Mouse (Mus musculus): ENCODE measurements around the gene Lipe. TPM values are rescaled to one million over a fixed set of nuclear protein-coding genes. Genes with fewer than 3 reads are reported as not detected.
A peak's percentile ranks its signal among the peaks of the same experiment; 100 is the strongest.

The Lipe gene
- 2.9 and 3.3 TPM in 2 replicates for polyA plus RNA-seq (2016; fragmentation: Nextera tagmentation; extraction: Ambion mirVana)

DNA sequence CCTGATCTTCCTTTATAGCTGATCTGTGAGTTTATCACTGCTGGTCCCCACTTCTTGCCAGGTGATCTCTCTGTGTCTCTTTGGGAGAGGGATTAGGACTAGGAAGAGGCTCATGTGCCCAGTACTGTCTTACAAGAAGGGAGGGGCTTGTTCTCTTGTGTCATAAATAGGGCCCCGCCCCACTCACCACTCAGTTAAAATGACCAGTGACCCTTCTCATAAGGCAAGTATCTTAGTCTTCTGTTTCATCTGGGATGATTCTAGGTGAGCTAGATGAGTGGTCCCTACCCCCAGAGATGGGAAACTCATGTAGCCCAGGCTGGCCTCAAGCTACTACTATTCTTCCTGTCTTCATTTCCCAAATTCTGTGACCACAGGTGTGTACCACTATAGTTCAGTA is at the start of gene Lipe:
Lipe (minus strand) TSS at position 101 of the 400 bp plus-strand sequence.
- Histone ChIP-seq H3K27me3 (replicated peaks) (0 out of 2 replicates have a peak, but pooled peaks cover 3% of the 10 kb centered on the region), H3K4me1 (peaks cover 39% of the 10 kb centered on the region), H3K4me2 (no peak within 1 kb of the TSS), H3K27ac (no peak within 1 kb of the TSS), H3K9me3 (replicated peaks) (no peaks in the 10 kb centered on the region), H3K9ac (no peak within 1 kb of the TSS), H3K4me3 (no peak within 1 kb of the TSS), H3K36me3 (no peaks in the 10 kb centered on the region)
- WGBS (ENCODE audit: insufficient replicate concordance): 81% methylated on average over 1 of the region's 1 CpGs
- no peak for ATAC-seq

DNA sequence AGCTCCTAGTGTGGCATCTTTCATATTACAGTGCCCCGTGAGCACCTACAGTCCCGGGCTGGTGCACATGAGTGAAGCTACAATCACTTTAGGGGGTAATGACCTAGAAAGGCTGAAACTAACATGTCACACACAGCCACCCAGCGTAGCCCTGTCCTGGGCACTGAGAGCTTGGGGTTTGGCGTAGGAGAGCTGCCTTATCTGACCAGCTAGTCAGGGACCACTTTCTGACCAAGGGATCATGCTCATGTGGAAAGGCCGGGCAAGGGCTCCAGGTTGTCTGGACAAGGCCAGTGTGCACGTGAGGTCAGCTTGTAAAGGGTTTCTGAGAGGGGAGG is 42.3 kb upstream of the Lipe start:
- 66% methylated on average over 6 of the region's 6 CpGs for WGBS (ENCODE audit: insufficient replicate concordance)
- no peaks in the 10 kb centered on the region for H3K4me1 ChIP-seq
- ATAC-seq: no peak
- no peaks in the 10 kb centered on the region for H3K9me3 ChIP-seq (replicated peaks)
- no peak overlapping the region for H3K4me3 ChIP-seq
- no peak overlapping the region for H3K9ac ChIP-seq
- H3K4me2 ChIP-seq: no peak overlapping the region
- H3K36me3 ChIP-seq: no peaks in the 10 kb centered on the region
- H3K27ac ChIP-seq: no peak overlapping the region
- no peaks in the 10 kb centered on the region for H3K27me3 ChIP-seq (replicated peaks)

DNA sequence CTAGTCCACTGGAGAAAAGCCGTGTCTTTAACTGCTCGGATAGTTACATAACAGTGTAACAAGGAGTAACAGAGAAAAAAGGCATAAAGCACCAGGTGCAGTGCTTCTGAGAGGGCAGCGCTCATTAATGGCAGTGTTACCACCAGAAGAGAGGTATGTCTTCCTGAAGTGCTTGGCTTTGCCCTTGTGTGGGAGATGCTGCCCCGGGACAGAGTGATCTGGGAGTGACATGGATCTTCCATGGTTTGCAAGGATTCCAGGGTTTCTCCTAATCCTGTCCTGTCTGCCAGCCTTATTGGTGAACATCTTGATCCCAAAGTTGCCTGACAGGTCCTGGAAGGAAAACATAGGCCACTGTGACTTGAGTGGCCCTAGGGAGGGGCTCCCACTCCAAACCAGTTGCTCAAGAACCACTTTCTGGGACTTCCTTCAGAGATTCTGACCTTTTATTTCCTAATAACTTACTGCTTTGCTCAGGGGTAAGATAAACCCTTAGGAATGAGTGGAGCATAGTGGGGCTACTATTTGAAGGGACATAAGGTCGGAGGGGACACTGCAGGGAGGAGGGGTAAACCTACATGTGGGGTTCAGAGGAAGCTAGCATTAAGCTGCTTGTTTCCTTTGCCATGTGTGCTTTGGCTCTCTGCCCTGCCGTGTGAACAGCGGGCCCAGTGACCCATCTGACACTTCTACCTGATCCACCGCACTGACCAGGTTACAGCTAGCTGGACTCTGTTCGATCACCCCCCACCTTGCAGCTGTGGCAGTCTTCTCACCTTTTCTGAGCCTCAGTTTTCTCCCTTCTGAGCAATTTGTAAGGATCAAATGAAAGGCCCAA is 41.7 kb upstream of the Lipe start:
- Histone ChIP-seq H3K4me3 (no peak overlapping the region), H3K27me3 (replicated peaks) (no peaks in the 10 kb centered on the region), H3K9ac (no peak overlapping the region), H3K9me3 (replicated peaks) (no peaks in the 10 kb centered on the region), H3K27ac (no peak overlapping the region), H3K4me2 (no peak overlapping the region), H3K36me3 (no peaks in the 10 kb centered on the region), H3K4me1 (no peaks in the 10 kb centered on the region)
- ATAC-seq: peak; percentile 57
- 76% methylated on average over 9 of the region's 9 CpGs for WGBS (ENCODE audit: insufficient replicate concordance)

DNA sequence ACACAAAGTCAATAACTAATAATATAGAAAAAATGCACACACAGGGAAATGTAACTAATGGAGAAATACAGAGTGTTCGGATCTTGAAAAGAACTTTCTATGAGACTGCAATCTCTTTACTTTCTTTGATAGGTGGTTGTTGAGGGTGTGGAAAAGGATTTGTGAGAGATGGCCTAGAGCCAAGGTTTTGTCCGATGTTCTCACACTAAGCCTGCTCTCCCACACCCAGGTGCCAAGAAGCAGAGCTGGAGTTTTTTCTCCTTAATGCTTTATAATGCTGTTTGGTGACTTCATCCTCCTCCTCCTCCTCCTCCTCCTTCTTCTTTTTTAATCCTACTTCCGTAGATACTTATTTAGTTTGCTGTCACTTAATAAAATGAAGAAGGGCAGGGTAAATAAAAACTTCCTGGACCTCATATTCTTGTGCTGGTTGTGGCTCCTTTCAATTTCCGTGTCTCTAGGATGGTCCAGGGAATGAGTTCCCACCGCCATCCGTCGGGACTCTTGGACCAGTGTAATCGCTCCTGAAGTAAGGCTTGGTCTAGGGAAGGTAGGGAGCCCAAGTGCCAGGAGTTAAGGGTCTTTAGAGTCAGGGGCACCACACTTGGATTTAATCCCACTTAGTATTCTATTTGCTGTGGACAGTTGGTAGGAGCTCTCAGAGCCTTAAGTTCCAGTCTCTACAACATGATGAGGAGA is 40.8 kb upstream of the Lipe start:
- Histone ChIP-seq H3K9me3 (replicated peaks) (no peaks in the 10 kb centered on the region), H3K9ac (no peak overlapping the region), H3K27me3 (replicated peaks) (no peaks in the 10 kb centered on the region), H3K27ac (no peak overlapping the region), H3K4me2 (no peak overlapping the region), H3K36me3 (no peaks in the 10 kb centered on the region), H3K4me1 (no peaks in the 10 kb centered on the region), H3K4me3 (no peak overlapping the region)
- WGBS (ENCODE audit: insufficient replicate concordance): 75% methylated on average over 8 of the region's 8 CpGs
- ATAC-seq: no peak

DNA sequence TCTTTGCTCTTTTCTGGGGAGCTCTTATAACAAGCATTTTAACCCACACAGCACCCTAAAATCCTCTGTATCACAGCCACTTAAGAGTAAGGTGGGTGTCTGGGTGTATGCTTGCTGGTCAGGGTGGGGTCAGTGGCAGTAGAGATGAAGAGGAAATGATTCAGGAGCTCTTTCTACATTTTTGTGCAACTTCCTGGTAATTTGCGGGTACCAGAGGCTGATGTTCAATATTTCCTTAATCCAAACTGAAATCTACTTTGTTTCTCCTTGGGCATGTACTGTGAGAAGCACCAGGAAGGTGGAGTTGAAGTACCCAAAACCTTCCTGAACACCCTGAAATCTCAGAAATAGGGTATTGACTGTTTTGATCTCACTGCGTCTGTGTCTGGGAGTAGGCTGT is 38.2 kb upstream of the Lipe start:
- H3K27ac ChIP-seq: no peak overlapping the region
- WGBS (ENCODE audit: insufficient replicate concordance): 72% methylated on average over 2 of the region's 2 CpGs
- H3K9me3 ChIP-seq (replicated peaks): no peaks in the 10 kb centered on the region

DNA sequence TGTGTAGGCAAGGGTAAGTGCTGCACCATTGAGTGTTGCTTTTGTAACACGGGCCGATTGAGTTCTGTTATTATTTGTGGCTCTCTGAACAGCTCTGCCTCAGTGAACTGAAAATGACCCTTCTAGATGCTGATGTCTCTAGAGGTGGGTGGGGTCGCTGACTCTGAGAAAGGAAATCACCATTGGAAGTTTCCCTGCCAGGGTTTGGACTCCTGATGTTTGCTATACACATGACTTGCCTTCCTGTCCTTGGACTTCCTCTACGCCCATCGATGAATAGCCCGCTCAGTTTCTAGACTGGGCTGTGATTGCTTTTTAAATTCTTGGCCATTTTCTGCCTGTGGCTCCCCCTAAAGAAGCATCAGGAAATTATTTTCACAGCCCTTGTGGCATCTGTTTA is 37.7 kb upstream of the Lipe start:
- Histone ChIP-seq H3K4me3 (no peak overlapping the region), H3K9ac (no peak overlapping the region), H3K27ac (no peak overlapping the region), H3K27me3 (replicated peaks) (no peaks in the 10 kb centered on the region), H3K36me3 (no peaks in the 10 kb centered on the region), H3K9me3 (replicated peaks) (no peaks in the 10 kb centered on the region), H3K4me2 (no peak overlapping the region), H3K4me1 (peaks cover 5% of the 10 kb centered on the region; the same call in 1 of the 2 replicates)
- WGBS (ENCODE audit: insufficient replicate concordance): 66% methylated on average over 6 of the region's 6 CpGs
- no peak for ATAC-seq

More for the DNA sequence above, 38.2 kb upstream of the Lipe start:
- Histone ChIP-seq H3K27me3 (replicated peaks) (no peaks in the 10 kb centered on the region), H3K4me1 (peaks cover 5% of the 10 kb centered on the region; the same call in 1 of the 2 replicates), H3K4me2 (no peak overlapping the region), H3K36me3 (no peaks in the 10 kb centered on the region), H3K9ac (no peak overlapping the region), H3K4me3 (no peak overlapping the region)
- ATAC-seq: no peak

DNA sequence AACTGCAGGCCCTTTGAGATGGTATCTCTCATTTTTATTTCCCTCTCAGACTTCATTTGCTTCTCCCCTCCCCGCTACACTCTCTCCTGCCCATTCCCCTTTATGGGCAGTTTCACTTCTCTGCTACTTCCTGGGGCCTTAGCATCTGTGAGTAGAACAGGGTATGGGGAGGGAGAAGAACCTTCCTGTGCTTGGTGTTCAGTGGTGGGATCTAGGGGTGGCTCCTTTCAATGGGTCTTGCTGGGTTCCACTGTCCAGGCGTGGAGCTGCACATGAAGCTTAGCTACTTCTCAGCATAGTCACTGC is 37.0 kb upstream of the Lipe start:
- Histone ChIP-seq H3K4me3 (no peak overlapping the region), H3K4me1 (peaks cover 5% of the 10 kb centered on the region; the same call in 1 of the 2 replicates), H3K36me3 (no peaks in the 10 kb centered on the region), H3K9ac (no peak overlapping the region), H3K27ac (no peak overlapping the region), H3K4me2 (no peak overlapping the region), H3K27me3 (replicated peaks) (no peaks in the 10 kb centered on the region), H3K9me3 (replicated peaks) (no peaks in the 10 kb centered on the region)
- WGBS (ENCODE audit: insufficient replicate concordance): 57% methylated on average over 2 of the region's 2 CpGs
- ATAC-seq: no peak

DNA sequence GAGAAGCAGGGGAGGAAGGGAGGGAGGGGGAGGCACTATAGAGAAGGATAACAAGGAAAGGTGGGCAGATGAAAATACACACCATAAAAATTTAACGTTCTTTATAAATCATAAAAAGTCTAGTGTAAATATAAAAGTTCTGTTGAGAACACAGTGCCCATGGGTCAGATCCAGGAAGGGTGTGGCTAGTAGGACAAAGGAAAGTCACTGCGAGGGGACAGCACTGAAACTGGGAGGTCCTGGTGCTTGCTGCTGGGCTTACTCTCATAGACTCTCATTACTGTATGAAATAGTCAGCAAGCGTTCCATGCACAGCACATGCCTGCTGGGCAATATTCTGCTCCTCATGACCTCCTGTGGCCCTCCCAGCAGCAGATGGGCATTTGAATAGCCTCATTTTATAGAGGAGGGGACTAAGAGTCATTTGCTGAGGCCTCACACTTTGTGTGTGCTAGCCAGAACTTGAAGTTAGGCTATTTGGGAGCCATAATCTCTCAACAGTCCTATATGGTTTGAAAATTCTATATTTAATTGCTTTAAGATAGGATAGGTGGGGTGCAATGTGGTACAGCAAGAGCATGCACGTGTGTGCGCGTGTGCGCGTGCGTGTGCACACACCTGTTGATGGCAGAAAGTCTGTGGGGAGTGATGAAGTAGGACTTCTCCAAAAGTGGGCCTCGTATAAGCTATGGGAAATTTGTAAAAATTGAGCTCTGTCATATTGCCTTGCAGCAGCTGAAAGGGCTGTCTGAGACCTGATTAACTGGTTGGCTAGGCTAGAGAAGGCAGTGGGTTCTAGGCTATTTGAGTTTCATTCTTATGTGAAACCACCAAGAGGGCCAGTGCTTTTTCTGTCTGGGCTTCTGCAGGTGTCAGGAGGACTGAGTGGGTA is 36.4 kb upstream of the Lipe start:
- no peaks in the 10 kb centered on the region for H3K27me3 ChIP-seq (replicated peaks)
- peaks cover 5% of the 10 kb centered on the region; the same call in 1 of the 2 replicates for H3K4me1 ChIP-seq
- 77% methylated on average over 10 of the region's 10 CpGs for WGBS (ENCODE audit: insufficient replicate concordance)
- no peak overlapping the region for H3K9ac ChIP-seq
- no peak overlapping the region for H3K4me3 ChIP-seq
- no peaks in the 10 kb centered on the region for H3K36me3 ChIP-seq
- H3K27ac ChIP-seq: no peak overlapping the region
- H3K4me2 ChIP-seq: no peak overlapping the region
- no peak for ATAC-seq
- H3K9me3 ChIP-seq (replicated peaks): no peaks in the 10 kb centered on the region

DNA sequence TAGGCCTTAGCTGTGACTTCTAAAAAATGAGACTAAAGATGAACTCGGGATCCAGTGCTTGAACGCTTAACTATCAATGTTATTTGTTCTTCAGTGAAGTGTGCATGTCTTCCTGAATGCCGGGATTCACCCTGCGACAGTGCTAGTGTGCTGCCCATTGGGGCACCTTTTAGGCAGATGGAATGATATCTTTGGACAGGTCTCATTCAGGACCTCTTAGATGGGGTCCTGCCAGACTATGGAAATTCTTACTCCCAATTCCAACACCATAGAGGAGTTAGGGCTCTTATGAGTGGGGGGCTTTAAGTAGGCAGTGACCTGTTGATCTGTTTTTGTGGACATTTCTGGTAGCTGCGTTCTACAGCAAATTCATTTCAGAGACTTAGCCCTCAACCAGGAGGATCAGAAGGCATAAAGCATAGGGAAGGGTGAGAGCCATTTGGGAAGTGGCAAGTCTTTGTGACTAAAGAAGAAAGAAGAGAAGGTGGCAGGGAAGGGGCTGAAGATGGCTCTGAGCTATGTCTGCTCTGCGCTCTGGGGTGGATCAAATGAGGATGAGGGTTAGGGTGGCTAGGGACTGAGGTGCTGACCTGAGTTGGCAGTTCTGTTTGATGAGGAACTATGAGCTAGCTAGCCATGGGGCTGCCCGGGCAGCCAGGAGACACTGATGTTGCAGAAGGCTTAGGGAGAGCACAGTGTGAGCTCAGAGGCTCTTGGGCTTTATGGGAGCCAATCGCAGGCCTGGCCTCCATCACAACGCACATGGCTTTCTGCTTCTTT is 35.5 kb upstream of the Lipe start:
- no peaks in the 10 kb centered on the region for H3K9me3 ChIP-seq (replicated peaks)
- no peak overlapping the region for H3K4me3 ChIP-seq
- H3K9ac ChIP-seq: no peak overlapping the region
- peaks cover 5% of the 10 kb centered on the region; the same call in 1 of the 2 replicates for H3K4me1 ChIP-seq
- no peaks in the 10 kb centered on the region for H3K36me3 ChIP-seq
- ATAC-seq: no peak
- 75% methylated on average over 9 of the region's 9 CpGs for WGBS (ENCODE audit: insufficient replicate concordance)
- no peak overlapping the region for H3K27ac ChIP-seq
- H3K4me2 ChIP-seq: no peak overlapping the region
- H3K27me3 ChIP-seq (replicated peaks): no peaks in the 10 kb centered on the region

DNA sequence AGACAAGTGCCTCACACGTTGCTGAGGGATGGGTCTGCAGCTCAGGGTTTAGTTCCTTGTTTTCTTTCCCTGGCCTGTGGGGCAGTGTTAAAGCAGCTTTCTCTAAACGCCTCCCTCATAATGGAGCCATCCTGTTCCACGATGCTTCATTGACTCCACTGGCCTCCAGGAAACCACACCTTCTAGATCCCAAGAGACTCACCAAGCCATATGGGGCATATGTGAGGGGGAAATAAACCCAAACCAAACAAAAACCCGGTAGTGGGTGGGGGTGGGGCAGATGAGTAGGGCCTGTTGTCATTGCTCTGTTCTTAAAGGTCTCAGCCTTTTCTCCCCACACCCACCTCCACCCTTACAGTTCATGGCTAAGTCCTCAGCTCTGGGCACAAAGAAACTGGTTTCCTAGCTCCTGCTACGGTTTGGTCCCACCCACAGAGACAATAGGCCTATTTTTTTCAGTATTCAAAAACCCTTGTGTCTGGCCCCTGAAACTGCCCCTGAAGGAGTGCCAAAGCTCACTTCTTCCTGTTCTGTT is 34.6 kb upstream of the Lipe start:
- no peak overlapping the region for H3K27ac ChIP-seq

DNA sequence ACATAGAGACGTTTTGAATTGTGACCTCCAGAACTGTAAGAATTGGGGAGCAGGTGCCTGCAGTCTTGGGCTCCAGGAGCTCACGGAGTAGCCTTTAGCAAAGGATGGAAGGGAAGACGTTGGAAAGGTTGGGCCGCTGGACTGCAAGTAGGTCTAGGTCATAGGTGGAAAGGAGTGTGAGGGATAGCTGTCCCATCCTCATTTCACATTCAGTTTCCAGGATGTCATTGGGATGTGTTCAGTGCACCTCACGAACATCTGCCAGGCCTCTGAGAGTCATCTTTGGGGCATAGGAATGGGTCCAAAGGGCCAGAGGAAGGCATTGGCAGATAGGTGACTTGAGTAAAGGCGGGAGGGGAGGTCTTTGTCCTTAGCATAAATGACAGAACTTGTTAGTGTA is 33.9 kb upstream of the Lipe start:
- Histone ChIP-seq H3K36me3 (no peaks in the 10 kb centered on the region), H3K9ac (no peak overlapping the region), H3K4me2 (no peak overlapping the region), H3K27ac (no peak overlapping the region), H3K4me3 (no peak overlapping the region), H3K9me3 (replicated peaks) (no peaks in the 10 kb centered on the region), H3K27me3 (replicated peaks) (no peaks in the 10 kb centered on the region), H3K4me1 (peaks cover 5% of the 10 kb centered on the region; the same call in 1 of the 2 replicates)
- ATAC-seq: no peak
- WGBS (ENCODE audit: insufficient replicate concordance): 73% methylated on average over 6 of the region's 6 CpGs

More for the DNA sequence above, 34.6 kb upstream of the Lipe start:
- no peak for ATAC-seq
- Histone ChIP-seq H3K4me1 (peaks cover 5% of the 10 kb centered on the region; the same call in 1 of the 2 replicates), H3K4me3 (no peak overlapping the region), H3K9ac (no peak overlapping the region), H3K36me3 (no peaks in the 10 kb centered on the region), H3K4me2 (no peak overlapping the region), H3K9me3 (replicated peaks) (no peaks in the 10 kb centered on the region), H3K27me3 (replicated peaks) (no peaks in the 10 kb centered on the region)
- WGBS (ENCODE audit: insufficient replicate concordance): 21% methylated on average over 5 of the region's 5 CpGs
